Mouse (Mus musculus) embryonic fibroblast, embryonic 13.5 days (primary cell): ENCODE data around the gene Siae.

Experiments
- CTCF ChIP-seq: IDR thresholded peaks from 2 replicates; pipeline ENCODE4 v1.5.1; 2011; ENCODE audit warnings: mild to moderate bottlenecking, control low read depth, low read length, moderate library complexity, borderline replicate concordance; ENCODE audit not compliant: insufficient read depth
- POLR2A ChIP-seq: IDR thresholded peaks from 2 replicates; pipeline ENCODE4 v1.6.1; 2011; ENCODE audit warnings: low read depth, mild to moderate bottlenecking, control low read depth, low read length, moderate library complexity

DNA sequence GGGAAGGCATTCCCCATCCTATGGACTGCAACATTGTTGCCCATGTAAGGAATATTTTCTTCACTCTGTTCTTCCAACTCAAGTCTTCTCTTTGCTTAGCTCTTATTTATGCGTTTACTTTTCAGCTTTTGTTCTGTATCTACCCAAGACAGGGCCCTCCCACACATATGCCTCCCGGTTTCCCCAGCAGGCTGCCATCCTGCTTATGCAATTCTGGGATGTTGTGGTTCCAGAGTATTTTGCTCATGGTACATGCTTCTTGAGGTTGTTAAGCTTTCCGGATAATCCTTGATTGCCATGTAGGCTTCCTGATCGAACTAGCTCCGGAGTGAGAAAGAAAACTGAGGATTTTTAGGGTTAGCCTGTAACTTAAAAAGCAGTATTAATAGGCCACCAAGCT lies 59.7 kb downstream of the Siae start:
- TF ChIP-seq CTCF (no peak), POLR2A (no peak)
